Mouse (Mus musculus) forebrain, embryonic 10.5 days (tissue): ENCODE results near the gene Gm49398. TPM values are rescaled to one million over a fixed set of nuclear protein-coding genes. Genes with fewer than 3 reads are reported as not detected.

Experiments used
- DNase-seq: peaks from one replicate; pipeline ENCODE4 v3.0.0-alpha.2; 2017; ENCODE audit warnings: low spot score; ENCODE audit errors: extremely low spot score
- H3K27ac ChIP-seq: fragments of 300-500 bp; sonication (generic); 2 replicates; pipeline ENCODE4 v1.5.1; 2016; ENCODE audit warnings: mild to moderate bottlenecking
- H3K27me3 ChIP-seq: fragments of 300-500 bp; sonication (generic); 2 replicates; pipeline ENCODE4 v1.6.1; 2016; ENCODE audit warnings: mild to moderate bottlenecking; ENCODE audit not compliant: poor library complexity, severe bottlenecking
- H3K36me3 ChIP-seq: fragments of 300-500 bp; sonication (generic); replicated peaks from 2 replicates; pipeline ENCODE4 v1.6.1; 2016; ENCODE audit warnings: mild to moderate bottlenecking, moderate library complexity
- H3K4me1 ChIP-seq: fragments of 300-500 bp; sonication (generic); 2 replicates; pipeline ENCODE4 v1.6.1; 2016
- H3K4me3 ChIP-seq: fragments of 300-500 bp; sonication (generic); 2 replicates; pipeline ENCODE4 v1.5.1; 2016; ENCODE audit warnings: mild to moderate bottlenecking, moderate library complexity
- H3K9me3 ChIP-seq: fragments of 300-500 bp; sonication (generic); 2 replicates; pipeline ENCODE4 v1.6.1; 2016; ENCODE audit warnings: mild to moderate bottlenecking, moderate library complexity
- WGBS: fragments of 180-500 bp; shearing (Covaris S2); methylation state at CpG from one replicate; pipeline ENCODE4 v1.1.7; 2016; 5-methylcytosine and 5-hydroxymethylcytosine counted together
- microRNA-seq: library from miRNA; unstranded; fragments of <30 nt; microRNA quantifications from one replicate; pipeline ENCODE4, GENCODE M21; 2017
- polyA plus RNA-seq: library from polyadenylated mRNA; unstranded; fragments of >200 nt; fragmentation: Nextera tagmentation; extraction: Ambion mirVana; gene quantifications from 2 replicates; pipeline ENCODE4 v1.2.1, GENCODE M21; 2016

Gene Gm49398
- not detected in 2 replicates for polyA plus RNA-seq

DNA sequence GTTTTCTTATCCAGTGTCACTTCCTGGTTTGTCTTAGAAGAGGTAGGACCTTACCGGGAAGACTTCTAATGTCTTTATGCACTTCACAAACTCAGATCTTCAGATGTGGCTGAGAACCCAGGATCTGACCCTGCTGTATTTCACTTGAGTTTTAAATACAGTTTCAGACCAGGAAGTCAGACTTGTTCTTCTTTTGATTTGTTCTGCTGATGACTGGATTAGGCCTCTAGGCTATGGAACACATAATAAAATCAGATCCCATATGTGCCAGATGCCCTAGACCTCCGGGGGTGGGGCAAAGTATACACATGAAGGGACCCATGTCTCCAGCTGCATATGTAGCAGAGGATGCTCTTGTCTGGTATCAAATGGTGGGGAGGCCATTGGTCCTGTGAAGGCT, at the start of gene Gm49398:
Gm49398 (minus strand) TSS at position 101 of the 400 bp plus-strand sequence.
- no peak for DNase-seq
- H3K4me3 ChIP-seq, result no peak within 1 kb of the TSS
- 90% methylated on average over 2 of the region's 2 CpGs for WGBS
- peaks cover 48% of the 10 kb centered on the region for H3K9me3 ChIP-seq
- H3K27me3 ChIP-seq, result no peaks in the 10 kb centered on the region
- no peak within 1 kb of the TSS for H3K27ac ChIP-seq
- H3K4me1 ChIP-seq, result no peaks in the 10 kb centered on the region
- H3K36me3 ChIP-seq, result no peaks in the 10 kb centered on the region

DNA sequence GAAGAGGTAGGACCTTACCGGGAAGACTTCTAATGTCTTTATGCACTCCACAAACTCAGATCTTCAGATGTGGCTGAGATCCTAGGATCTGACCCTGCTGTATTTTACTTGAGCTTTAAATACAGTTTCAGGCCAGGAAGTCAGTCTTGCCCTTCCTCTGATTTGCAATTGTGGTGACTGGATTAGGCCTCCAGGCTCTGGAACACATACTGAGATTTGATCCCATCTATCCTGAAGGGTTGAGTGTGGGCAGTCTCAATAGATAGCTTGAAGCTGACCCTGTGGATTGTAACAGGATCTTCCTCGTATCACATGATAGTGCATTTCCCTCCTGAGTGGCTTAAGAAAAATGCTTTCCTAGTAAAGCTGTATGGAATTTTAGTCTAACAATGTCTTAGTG, 33.4 kb downstream of the Gm49398 start, which contains the start of gene Cts8:
Cts8 (minus strand) TSS at position 101 of the 400 bp plus-strand sequence.
- Histone ChIP-seq H3K27me3 (no peaks in the 10 kb centered on the region), H3K36me3 (no peaks in the 10 kb centered on the region), H3K4me1 (no peaks in the 10 kb centered on the region), H3K27ac (no peak within 1 kb of the TSS), H3K9me3 (peaks cover 69% of the 10 kb centered on the region), H3K4me3 (no peak within 1 kb of the TSS)
- 91% methylated on average over 2 of the region's 2 CpGs for WGBS
- no peak for DNase-seq

DNA sequence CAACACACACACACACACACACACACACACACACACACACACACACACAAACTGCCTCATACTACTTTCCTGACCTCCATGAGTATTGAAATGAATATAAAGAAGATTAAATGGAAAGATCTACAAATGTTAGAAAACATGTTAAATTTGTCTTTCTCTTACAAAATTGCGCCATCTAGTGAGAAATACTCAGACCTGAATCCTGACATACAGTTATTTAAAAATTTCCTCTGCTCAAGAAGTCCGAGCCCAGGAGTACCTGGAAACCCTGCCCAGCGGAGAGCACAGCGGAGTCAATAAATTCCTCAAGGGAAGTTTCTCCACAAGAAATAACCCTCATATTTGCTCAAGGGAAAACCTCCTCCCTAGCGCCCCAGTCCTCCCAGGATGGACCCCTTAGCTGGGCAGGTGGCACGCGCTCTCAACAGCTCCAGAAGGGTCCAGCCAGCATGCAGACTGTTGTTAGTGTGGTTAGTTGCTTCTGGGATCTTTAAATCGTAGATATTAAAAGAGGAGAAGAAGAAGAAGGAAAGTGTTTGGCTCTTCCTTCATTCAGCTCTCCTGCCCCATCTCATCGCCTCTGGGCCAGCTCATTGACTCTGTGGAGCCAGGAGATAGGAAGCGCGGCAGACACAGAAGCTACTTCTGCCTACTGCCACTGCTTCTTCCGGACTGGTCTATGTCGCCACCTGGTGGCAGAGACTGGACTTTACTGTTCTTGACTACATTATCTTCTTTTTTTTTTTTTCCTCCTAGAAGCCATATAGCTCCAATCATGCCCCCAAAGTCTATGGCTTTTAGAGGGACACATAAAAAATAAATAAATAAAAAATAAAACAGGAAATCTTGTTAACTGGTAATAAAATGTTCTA, 47.3 kb downstream of the Gm49398 start:
- WGBS, result 57% methylated on average over 13 of the region's 13 CpGs
- H3K27me3 ChIP-seq, result no peaks in the 10 kb centered on the region
- H3K4me3 ChIP-seq, result no peak overlapping the region
- peaks cover 38% of the 10 kb centered on the region for H3K9me3 ChIP-seq
- H3K27ac ChIP-seq, result no peak overlapping the region
- H3K36me3 ChIP-seq, result no peaks in the 10 kb centered on the region
- DNase-seq, result no peak
- no peaks in the 10 kb centered on the region for H3K4me1 ChIP-seq

- no peak within 1 kb of the TSS for H3K4me3 ChIP-seq
- no peaks in the 10 kb centered on the region for H3K4me1 ChIP-seq
- H3K27me3 ChIP-seq, result no peaks in the 10 kb centered on the region
- H3K27ac ChIP-seq, result no peak within 1 kb of the TSS
- WGBS, result 89% methylated on average over 3 of the region's 3 CpGs
- peaks cover 72% of the 10 kb centered on the region for H3K9me3 ChIP-seq
- H3K36me3 ChIP-seq, result no peaks in the 10 kb centered on the region
- no peak for DNase-seq
Observed at GRCm38 (mm10) chr13:61203310-61203709, 85.3 kb downstream of the Gm49398 start, which contains the start of gene Cts6. Cts6 (minus strand) TSS chr13:61203410.

Small RNA genes lying within 50 kb of the gene (microRNA-seq; reads per million reads assigned to microRNA genes)
- gene Gm27704, result not detected

Other genes starting within 250 kb of the Gm49398 start
- not detected in 2 replicates for gene Ctsq, start 248.2 kb downstream of the Gm49398 start, polyA plus RNA-seq
- gene Ctsr, start 124.6 kb downstream of the Gm49398 start, polyA plus RNA-seq, result not detected in 2 replicates
- not detected in 2 replicates for gene Cts6, start 85.4 kb downstream of the Gm49398 start, polyA plus RNA-seq
- gene Cts8, start 33.5 kb downstream of the Gm49398 start, polyA plus RNA-seq, result not detected in 2 replicates
- not detected in 2 replicates for gene Cts7, start 69.4 kb upstream of the Gm49398 start, polyA plus RNA-seq